33 mouse cellular contexts compared by ENCODE assay signal in the genomic region with DNA sequence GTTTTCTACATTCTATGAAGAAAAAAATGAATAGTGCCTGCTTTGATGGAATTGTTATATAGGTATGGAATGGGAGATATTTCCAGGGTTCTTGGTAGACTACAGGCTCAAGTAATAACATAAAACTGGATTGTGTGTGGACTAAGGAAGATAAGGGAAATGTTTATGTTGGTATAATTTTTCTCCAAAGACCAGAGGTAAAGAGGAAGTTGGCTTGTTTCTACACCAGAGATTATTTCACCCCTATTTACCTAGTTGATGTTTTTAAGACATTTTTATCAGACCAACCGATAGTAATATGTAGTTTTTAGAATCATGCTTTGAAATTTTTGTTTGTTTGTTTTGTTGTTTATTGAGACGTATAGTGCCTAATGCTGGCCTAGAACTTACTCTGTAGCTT. TPM values are rescaled to one million over a fixed set of nuclear protein-coding genes. Genes with fewer than 3 reads are reported as not detected.
"Had no signal": no experiment of that assay in that cellular context is flagged by ENCODE, and none has a peak within 500 bp of the region (broad histone marks: within the 10 kb centered on the region; RNA-seq: fewer than 3 reads in every experiment).

No protein-coding gene starts in this region.

- ATAC-seq: forebrain, embryonic 13.5 days; forebrain, embryonic 14.5 days; forebrain, embryonic 15.5 days; forebrain, embryonic 16.5 days; forebrain, postnatal 0 days had no signal

- H3K27ac ChIP-seq: embryonic facial prominence, embryonic 10.5 days; embryonic facial prominence, embryonic 12.5 days; embryonic facial prominence, embryonic 13.5 days; embryonic facial prominence, embryonic 15.5 days; forebrain, embryonic 10.5 days; forebrain, embryonic 12.5 days; forebrain, embryonic 13.5 days; forebrain, embryonic 15.5 days; gastrocnemius, adult 2 months; heart, adult 2 months had no signal

- H3K9ac ChIP-seq: embryonic facial prominence, embryonic 12.5 days; embryonic facial prominence, embryonic 13.5 days; embryonic facial prominence, embryonic 15.5 days; forebrain, embryonic 12.5 days; forebrain, embryonic 13.5 days; forebrain, embryonic 15.5 days; forebrain, postnatal 0 days had no signal

- H3K36me3 ChIP-seq: forebrain, embryonic 12.5 days; forebrain, embryonic 15.5 days had no signal

- H3K4me1 ChIP-seq: embryonic facial prominence, embryonic 10.5 days; embryonic facial prominence, embryonic 12.5 days; embryonic facial prominence, embryonic 15.5 days had no signal

- H3K9me3 ChIP-seq: embryonic facial prominence, embryonic 10.5 days; embryonic facial prominence, embryonic 12.5 days; embryonic facial prominence, embryonic 13.5 days; embryonic facial prominence, embryonic 15.5 days; forebrain, embryonic 10.5 days; forebrain, embryonic 12.5 days; forebrain, embryonic 13.5 days; forebrain, embryonic 15.5 days had no signal

- H3K4me2 ChIP-seq: embryonic facial prominence, embryonic 12.5 days; embryonic facial prominence, embryonic 13.5 days; embryonic facial prominence, embryonic 15.5 days; forebrain, embryonic 12.5 days; forebrain, embryonic 13.5 days; forebrain, embryonic 15.5 days had no signal

- H3K4me3 ChIP-seq: embryonic facial prominence, embryonic 10.5 days; embryonic facial prominence, embryonic 12.5 days; embryonic facial prominence, embryonic 13.5 days; embryonic facial prominence, embryonic 15.5 days; erythroblast, embryonic 14.5 days; forebrain, embryonic 10.5 days; forebrain, embryonic 12.5 days; forebrain, embryonic 13.5 days; forebrain, embryonic 15.5 days; gastrocnemius, adult 2 months; heart, adult 2 months had no signal

- DNase-seq: cerebellum, adult 9-11 months; cerebellum, postnatal 10 days; cerebellum, postnatal 14 days; cerebellum, postnatal 25 days; cerebellum, postnatal 36 days; embryo, embryonic 11 days; forebrain, postnatal 0 days; gastrocnemius, adult 2 months; gastrocnemius, postnatal 10 days; gastrocnemius, postnatal 14 days; gastrocnemius, postnatal 25 days; gastrocnemius, postnatal 36 days; heart, adult 11 months; heart, adult 18-20 months; heart, adult 2 months had no signal

- H3K27me3 ChIP-seq: embryonic facial prominence, embryonic 12.5 days; embryonic facial prominence, embryonic 13.5 days; embryonic facial prominence, embryonic 15.5 days; forebrain, embryonic 12.5 days; forebrain, embryonic 13.5 days; forebrain, embryonic 15.5 days had no signal

RNA-seq across cellular contexts. Expression of a gene that starts 32.1 kb away (rescaled TPM):
- total RNA-seq: common myeloid progenitor, adult 5-6 weeks; forebrain, postnatal 0 days; granulocyte monocyte progenitor cell, adult 5-6 weeks had no signal
- polyA plus RNA-seq: erythroblast, embryonic 14.5 days; forebrain, embryonic 11.5 days; forebrain, embryonic 13.5 days; forebrain, embryonic 14.5 days; forebrain, embryonic 15.5 days; forebrain, embryonic 16.5 days had no signal

RNA-seq across cellular contexts. Expression of a gene that starts 48.6 kb away (rescaled TPM):
- total RNA-seq: common myeloid progenitor, adult 5-6 weeks; forebrain, postnatal 0 days; gastrocnemius, adult 2 months; gastrocnemius, adult 8-10 months; gastrocnemius, postnatal 10 days; gastrocnemius, postnatal 14 days; gastrocnemius, postnatal 25 days; gastrocnemius, postnatal 36 days; gastrocnemius, postnatal 4 days; granulocyte monocyte progenitor cell, adult 5-6 weeks had no signal
- polyA plus RNA-seq: cortical plate, adult 2 months; embryonic facial prominence, embryonic 10.5 days; erythroblast, embryonic 14.5 days; forebrain, embryonic 12.5 days; forebrain, embryonic 13.5 days; forebrain, embryonic 14.5 days; forebrain, embryonic 15.5 days; forebrain, embryonic 16.5 days; frontal cortex, adult 2 months had no signal
